Mouse (Mus musculus): ENCODE data around the gene Cracr2b. TPM values are rescaled to one million over a fixed set of nuclear protein-coding genes. Genes with fewer than 3 reads are reported as not detected.
A peak's percentile ranks its signal among the peaks of the same experiment; 100 is the strongest.

Gene Cracr2b
- 15.3 and 22.2 TPM in 2 replicates for polyA plus RNA-seq (2012; rRNA removed)

GRCm38 (mm10) chr7:141460391-141461113 lies at the start of gene Cracr2b:
Gene Cracr2b (plus strand): TSS chr7:141461094.
- Histone ChIP-seq H3K4me3 (ENCODE audit: insufficient read depth, low read depth, low read length) (peak within 1 kb of the TSS; percentile 66), H3K4me1 (ENCODE audit: control insufficient read depth, insufficient read depth, low read length) (peaks cover 13% of the 10 kb centered on the region), H3K27me3 (replicated peaks; ENCODE audit: control insufficient read depth, insufficient read depth, low read length) (no peaks in the 10 kb centered on the region), H3K36me3 (ENCODE audit: control insufficient read depth, insufficient read depth, low read length) (no peaks in the 10 kb centered on the region), H3K27ac (ENCODE audit: insufficient read depth, low read depth, low read length) (peak within 1 kb of the TSS; percentile 44)
- no peak for DNase-seq
- TF ChIP-seq CTCF (conservative IDR thresholded peaks at IDR 0.05; ENCODE audit: insufficient read depth, insufficient read length, low read depth, low read length) (no peak), POLR2A (IDR thresholded peaks at IDR 0.05; ENCODE audit: low read depth, low read length) (no peak)
- WGBS: 72% methylated on average over 15 of the region's 15 CpGs

- no peak for TF ChIP-seq POLR2A (IDR thresholded peaks at IDR 0.05; ENCODE audit: low read depth, low read length)
- TF ChIP-seq CTCF (conservative IDR thresholded peaks at IDR 0.05; ENCODE audit: insufficient read depth, insufficient read length, low read depth, low read length): no peak
- H3K4me1 ChIP-seq (ENCODE audit: control insufficient read depth, insufficient read depth, low read length): peaks cover 4% of the 10 kb centered on the region; the same call in 1 of the 2 replicates
- H3K27ac ChIP-seq (ENCODE audit: insufficient read depth, low read depth, low read length): no peak overlapping the region
- H3K4me3 ChIP-seq (ENCODE audit: insufficient read depth, low read depth, low read length): no peak overlapping the region
- no peaks in the 10 kb centered on the region; the same call in 1 of the 2 replicates for H3K36me3 ChIP-seq (ENCODE audit: control insufficient read depth, insufficient read depth, low read length)
- H3K27me3 ChIP-seq (replicated peaks; ENCODE audit: control insufficient read depth, insufficient read depth, low read length): no peaks in the 10 kb centered on the region
- 95% methylated on average over 1 of the region's 1 CpGs for WGBS
- no peak for DNase-seq
These were observed 49.2 kb upstream of the Cracr2b start for GRCm38 (mm10) chr7:141411667-141412066.

GRCm38 (mm10) chr7:141413331-141413730 lies 47.6 kb upstream of the Cracr2b start:
- WGBS: 2% methylated on average over 16 of the region's 16 CpGs

GRCm38 (mm10) chr7:141413809-141414584 lies 46.9 kb upstream of the Cracr2b start, which contains the start of gene Gatd1:
Gene Gatd1 (minus strand): TSS chr7:141414136.
- peak; percentile 100 for DNase-seq
- peak within 1 kb of the TSS; percentile 74 for H3K27ac ChIP-seq (ENCODE audit: insufficient read depth, low read depth, low read length)
- WGBS: under 1% methylated on average over 50 of the region's 56 CpGs

More at GRCm38 (mm10) chr7:141413331-141413730, 47.6 kb upstream of the Cracr2b start:
- no peaks in the 10 kb centered on the region; the same call in 1 of the 2 replicates for H3K36me3 ChIP-seq (ENCODE audit: control insufficient read depth, insufficient read depth, low read length)
- H3K4me3 ChIP-seq (ENCODE audit: insufficient read depth, low read depth, low read length): peak overlapping the region; percentile 89
- TF ChIP-seq POLR2A (IDR thresholded peaks at IDR 0.05; ENCODE audit: low read depth, low read length): no peak
- TF ChIP-seq CTCF (conservative IDR thresholded peaks at IDR 0.05; ENCODE audit: insufficient read depth, insufficient read length, low read depth, low read length): no peak
- DNase-seq: no peak
- H3K27me3 ChIP-seq (replicated peaks; ENCODE audit: control insufficient read depth, insufficient read depth, low read length): no peaks in the 10 kb centered on the region
- H3K4me1 ChIP-seq (ENCODE audit: control insufficient read depth, insufficient read depth, low read length): peaks cover 4% of the 10 kb centered on the region; the same call in 1 of the 2 replicates
- peak overlapping the region; percentile 74 for H3K27ac ChIP-seq (ENCODE audit: insufficient read depth, low read depth, low read length)

GRCm38 (mm10) chr7:141416144-141416841 lies 44.6 kb upstream of the Cracr2b start:
- no peak for DNase-seq
- H3K4me3 ChIP-seq (ENCODE audit: insufficient read depth, low read depth, low read length): no peak overlapping the region
- no peak overlapping the region for H3K27ac ChIP-seq (ENCODE audit: insufficient read depth, low read depth, low read length)
- TF ChIP-seq CTCF (conservative IDR thresholded peaks at IDR 0.05; ENCODE audit: insufficient read depth, insufficient read length, low read depth, low read length) (no peak), POLR2A (IDR thresholded peaks at IDR 0.05; ENCODE audit: low read depth, low read length) (no peak)
- WGBS: 90% methylated on average over 6 of the region's 6 CpGs
- H3K36me3 ChIP-seq (ENCODE audit: control insufficient read depth, insufficient read depth, low read length): no peaks in the 10 kb centered on the region
- peaks cover 4% of the 10 kb centered on the region; the same call in 1 of the 2 replicates for H3K4me1 ChIP-seq (ENCODE audit: control insufficient read depth, insufficient read depth, low read length)
- H3K27me3 ChIP-seq (replicated peaks; ENCODE audit: control insufficient read depth, insufficient read depth, low read length): no peaks in the 10 kb centered on the region

More at GRCm38 (mm10) chr7:141413809-141414584, 46.9 kb upstream of the Cracr2b start, which contains the start of gene Gatd1:
- Histone ChIP-seq H3K4me3 (ENCODE audit: insufficient read depth, low read depth, low read length) (peak within 1 kb of the TSS; percentile 89), H3K27me3 (replicated peaks; ENCODE audit: control insufficient read depth, insufficient read depth, low read length) (no peaks in the 10 kb centered on the region), H3K36me3 (ENCODE audit: control insufficient read depth, insufficient read depth, low read length) (no peaks in the 10 kb centered on the region; the same call in 1 of the 2 replicates), H3K4me1 (ENCODE audit: control insufficient read depth, insufficient read depth, low read length) (peaks cover 4% of the 10 kb centered on the region; the same call in 1 of the 2 replicates)
- TF ChIP-seq CTCF (conservative IDR thresholded peaks at IDR 0.05; ENCODE audit: insufficient read depth, insufficient read length, low read depth, low read length) (0 out of 2 replicates have a peak, but pooled peaks have one; percentile 0), POLR2A (IDR thresholded peaks at IDR 0.05; ENCODE audit: low read depth, low read length) (peak; percentile 84)

GRCm38 (mm10) chr7:141417731-141418681 lies 42.9 kb upstream of the Cracr2b start:
- WGBS: 77% methylated on average over 8 of the region's 8 CpGs
- peaks cover 4% of the 10 kb centered on the region; the same call in 1 of the 2 replicates for H3K4me1 ChIP-seq (ENCODE audit: control insufficient read depth, insufficient read depth, low read length)
- no peaks in the 10 kb centered on the region for H3K27me3 ChIP-seq (replicated peaks; ENCODE audit: control insufficient read depth, insufficient read depth, low read length)
- H3K36me3 ChIP-seq (ENCODE audit: control insufficient read depth, insufficient read depth, low read length): no peaks in the 10 kb centered on the region
- no peak for DNase-seq
- TF ChIP-seq POLR2A (IDR thresholded peaks at IDR 0.05; ENCODE audit: low read depth, low read length) (no peak), CTCF (conservative IDR thresholded peaks at IDR 0.05; ENCODE audit: insufficient read depth, insufficient read length, low read depth, low read length) (peak; percentile 30; the same call in 1 of the 2 replicates)
- no peak overlapping the region for H3K27ac ChIP-seq (ENCODE audit: insufficient read depth, low read depth, low read length)
- H3K4me3 ChIP-seq (ENCODE audit: insufficient read depth, low read depth, low read length): no peak overlapping the region

Data from kidney, adult 2 months (tissue).